8 mouse cellular contexts compared by ENCODE assay signal in genomic region chr7:34671911-34672310, GRCm38 (mm10). TPM values are rescaled to one million over a fixed set of nuclear protein-coding genes. Genes with fewer than 3 reads are reported as not detected.
DNase-seq lines count a peak whose midpoint lies in the region; ATAC-seq and TF ChIP-seq lines count a peak whose summit lies in the region.

No protein-coding gene starts in this region.

- DNase-seq in WW6 (ENCODE audit: low read depth, low spot score) = peak; percentile 63
- DNase-seq in cerebellum, postnatal 14 days = peak; percentile 97 to 98
- DNase-seq in gastrocnemius, adult 18-20 months (ENCODE audit: low spot score) = peak; percentile 90
- peak; percentile 86 to 92 for DNase-seq in left cerebral cortex, adult 2 months (ENCODE audit: extremely low spot score in 1 of 2, low spot score in 2 of 2)
- DNase-seq in right cerebral cortex, adult 18-20 months = peak; percentile 87
- DNase-seq in urinary bladder, adult 18-20 months (ENCODE audit: low spot score in 2 of 2) = peak; percentile 80 to 82

- TF ChIP-seq CTCF in left cerebral cortex, adult 2 months (IDR thresholded peaks at IDR 0.05) = no peak; the same call in none of the 2 replicates

- intact Hi-C loops in left cerebral cortex, adult 2 months (cut with DNase I) = loop anchor here (1.0 to 5.0 kb wide), 4 partner anchors 179 to 445 kb away; partner anchors contain the start of gene Cebpa

- H3K4me3 ChIP-seq in left cerebral cortex, adult 2 months = no peak overlapping the region

- no peak overlapping the region for H3K27ac ChIP-seq in left cerebral cortex, adult 2 months

- ATAC-seq in inflammation-experienced regulatory T-cells, adult 6 months = peak; percentile 88
- ATAC-seq in megakaryocyte, adult 5-6 weeks (ENCODE audit: poor library complexity, severe bottlenecking) = peak; percentile 97

RNA-seq across cellular contexts. Expression of gene Kctd15, which starts 15.4 kb away (rescaled TPM):
- total RNA-seq in gastrocnemius, adult 18-20 months (2021) = 10 to 100 TPM; 45.8 to 49.0 TPM
- not detected for polyA plus RNA-seq in inflammation-experienced regulatory T-cells, adult 6 months (2017; shearing (Covaris generic))
- 10 to 100 TPM; 12.2 to 12.4 TPM for total RNA-seq in left cerebral cortex, adult 2 months (2021)
- total RNA-seq in megakaryocyte, adult 5-6 weeks (2015) = 0.30 TPM in 1 of 2 replicates, not detected in the other
- total RNA-seq in megakaryocyte, adult 5-6 weeks (2017) = 0.07 TPM in 1 of 2 replicates, not detected in the other

Comparison
In these comparisons a context has a peak if more than half of its experiments do, and no peak if none do; other contexts are left out.
1. RNA of gene Kctd15, which starts 15.4 kb away (total RNA-seq): 45.8 to 49.0 TPM in gastrocnemius, adult 18-20 months and 12.2 to 12.4 TPM in left cerebral cortex, adult 2 months; 0.07 to 0.30 TPM in megakaryocyte, adult 5-6 weeks; every median in the first group is over 10 times any median in the second.
2. Peak in every context shown above with its lines, with median percentiles within 50 percentile points of each other: DNase-seq.